Mouse (Mus musculus) cortical plate, adult 2 months (tissue): ENCODE data around the gene Ttc7.

Source experiments
- CTCF ChIP-seq: fragments of 200-500 bp; IDR thresholded peaks from 2 replicates; pipeline ENCODE4 v1.5.1; 2011; ENCODE audit warnings: mild to moderate bottlenecking, control low read depth, low read length; ENCODE audit not compliant: insufficient read depth; ENCODE audit errors: extremely low read depth
- POLR2A ChIP-seq: fragments of 200-500 bp; IDR thresholded peaks from 2 replicates; pipeline ENCODE4 v1.6.1; 2011; ENCODE audit warnings: mild to moderate bottlenecking, low read length, control low read depth; ENCODE audit not compliant: insufficient read depth; ENCODE audit errors: extremely low read depth

DNA sequence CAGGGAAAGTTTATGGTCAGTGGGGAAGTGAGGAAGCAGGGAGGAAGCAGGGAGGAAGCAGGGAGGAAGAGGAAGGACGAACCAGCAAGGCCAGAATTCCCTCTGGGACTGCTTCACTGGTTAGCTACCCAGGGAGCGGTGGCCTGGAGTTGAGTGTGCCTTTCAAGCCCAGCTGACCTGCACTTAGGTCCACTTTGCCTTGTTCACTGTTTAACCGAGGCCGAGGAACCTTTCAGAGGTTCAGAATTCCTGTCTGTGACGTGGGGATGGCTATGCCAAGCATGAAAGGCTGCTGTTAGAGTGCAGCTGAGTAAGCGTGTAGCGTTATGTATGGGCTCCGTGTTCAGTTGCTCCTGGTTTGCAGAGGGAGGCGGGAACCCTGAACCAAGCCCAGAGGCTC is 90.6 kb downstream of the Ttc7 start:
- no peak for TF ChIP-seq CTCF
- no peak for TF ChIP-seq POLR2A
